Mouse (Mus musculus): ENCODE measurements at regions not wholly inside any gene's neighbourhood (a gene's known extent, or its start where the extent isn't known, plus 50 kb on each side); places are given as distances from the start of the nearest gene placed in this dataset.

- no peak for DNase-seq (ENCODE audit: low read depth, low spot score)
Measured at GRCm38 (mm10) chr16:63220228-63220879, 366.2 kb downstream of the Pros1 start.

GRCm38 (mm10) chr16:63224608-63225007 is 370.5 kb downstream of the Pros1 start:
- no peak for TF ChIP-seq EP300 (IDR thresholded peaks at IDR 0.05; ENCODE audit: low read depth in 1 of 2, low read length in 2 of 2)
- no peak for TF ChIP-seq KAT2A (conservative IDR thresholded peaks at IDR 0.05; ENCODE audit: low read depth, low read length)
- no peak for TF ChIP-seq NRF1 (IDR thresholded peaks at IDR 0.05; ENCODE audit: insufficient read depth, low read depth, low read length, poor library complexity, severe bottlenecking)
- no peak for TF ChIP-seq CHD1 (IDR thresholded peaks at IDR 0.05; ENCODE audit: low read depth, low read length)
- TF ChIP-seq NELFE (IDR thresholded peaks at IDR 0.05; ENCODE audit: low read depth, low read length): no peak
- TF ChIP-seq GABPA (IDR thresholded peaks at IDR 0.05; ENCODE audit: low read depth, low read length): no peak
- TF ChIP-seq JUND (IDR thresholded peaks at IDR 0.05; ENCODE audit: low read depth, low read length): no peak
- no peak for TF ChIP-seq ZC3H11A (IDR thresholded peaks at IDR 0.05; ENCODE audit: low read depth, low read length)
- TF ChIP-seq POLR2AphosphoS5 (IDR thresholded peaks at IDR 0.05; ENCODE audit: borderline replicate concordance, low read depth, low read length): no peak
- TF ChIP-seq TAL1 (IDR thresholded peaks at IDR 0.05; ENCODE audit: low read length): no peak
- TF ChIP-seq ZKSCAN1 (IDR thresholded peaks at IDR 0.05; ENCODE audit: low read depth, low read length): no peak
- TF ChIP-seq UBTF (IDR thresholded peaks at IDR 0.05; ENCODE audit: borderline replicate concordance, insufficient read depth, low read depth, low read length): no peak
- no peak for TF ChIP-seq POLR2AphosphoS2 (IDR thresholded peaks at IDR 0.05; ENCODE audit: low read length)
- TF ChIP-seq CTCF (IDR thresholded peaks at IDR 0.05 in 2 of 3, conservative IDR thresholded peaks at IDR 0.05 in 1 of 3; ENCODE audit: control insufficient read depth in 1 of 3, insufficient read depth in 1 of 3, low read depth in 2 of 3, low read length in 3 of 3, poor library complexity in 1 of 3, severe bottlenecking in 1 of 3): no peak
- TF ChIP-seq MYB (IDR thresholded peaks at IDR 0.05; ENCODE audit: low read depth, low read length): no peak
- no peaks in the 10 kb centered on the region for H3K36me3 ChIP-seq (ENCODE audit: control insufficient read depth in 1 of 2, insufficient read depth in 2 of 2, low read length in 2 of 2)

More at GRCm38 (mm10) chr16:63220228-63220879, 366.2 kb downstream of the Pros1 start:
- Histone ChIP-seq H3K79me2 (ENCODE audit: control insufficient read depth, insufficient read depth, low read length, poor library complexity) (no peaks in the 10 kb centered on the region), H3K4me3 (ENCODE audit: control insufficient read depth in 1 of 2, insufficient read depth in 1 of 2, low read depth in 2 of 2, low read length in 2 of 2) (no peak overlapping the region), H3K9ac (ENCODE audit: control insufficient read depth, low read depth, low read length, poor library complexity, severe bottlenecking) (no peak overlapping the region), H3K4me1 (ENCODE audit: control insufficient read depth in 1 of 2, insufficient read depth in 2 of 2, low read length in 2 of 2) (no peaks in the 10 kb centered on the region), H3K36me3 (ENCODE audit: control insufficient read depth in 1 of 2, insufficient read depth in 2 of 2, low read length in 2 of 2) (no peaks in the 10 kb centered on the region), H3K27ac (ENCODE audit: control insufficient read depth, low read depth, low read length) (no peak overlapping the region), H3K27me3 (ENCODE audit: control insufficient read depth in 1 of 2, insufficient read depth in 2 of 2, low read length in 2 of 2) (no peaks in the 10 kb centered on the region), H3K9me3 (replicated peaks; ENCODE audit: insufficient read depth, low read length) (no peaks in the 10 kb centered on the region)
- TF ChIP-seq BHLHE40 (IDR thresholded peaks at IDR 0.05; ENCODE audit: borderline replicate concordance, low read depth, low read length) (no peak), MAX (IDR thresholded peaks at IDR 0.05; ENCODE audit: low read length) (no peak), EP300 (IDR thresholded peaks at IDR 0.05; ENCODE audit: low read depth in 1 of 2, low read length in 2 of 2) (no peak), MXI1 (IDR thresholded peaks at IDR 0.05; ENCODE audit: low read depth, low read length) (no peak), MAFK (IDR thresholded peaks at IDR 0.05; ENCODE audit: borderline replicate concordance, low read depth, low read length) (no peak), ETS1 (IDR thresholded peaks at IDR 0.05; ENCODE audit: low read depth, low read length) (no peak), RAD21 (IDR thresholded peaks at IDR 0.05; ENCODE audit: low read depth, low read length) (no peak), E2F4 (IDR thresholded peaks at IDR 0.05; ENCODE audit: borderline replicate concordance, low read depth, low read length) (no peak), USF2 (IDR thresholded peaks at IDR 0.05; ENCODE audit: borderline replicate concordance in 1 of 2, insufficient read depth in 1 of 2, low read depth in 1 of 2, low read length in 2 of 2) (no peak), NELFE (IDR thresholded peaks at IDR 0.05; ENCODE audit: low read depth, low read length) (no peak), UBTF (IDR thresholded peaks at IDR 0.05; ENCODE audit: borderline replicate concordance, insufficient read depth, low read depth, low read length) (no peak), GATA1 (IDR thresholded peaks at IDR 0.05; ENCODE audit: low read depth, low read length) (no peak)

More at GRCm38 (mm10) chr16:63224608-63225007, 370.5 kb downstream of the Pros1 start:
- Histone ChIP-seq H3K9ac (ENCODE audit: control insufficient read depth, low read depth, low read length, poor library complexity, severe bottlenecking) (no peak overlapping the region), H3K27ac (ENCODE audit: control insufficient read depth, low read depth, low read length) (no peak overlapping the region), H3K79me2 (ENCODE audit: control insufficient read depth, insufficient read depth, low read length, poor library complexity) (no peaks in the 10 kb centered on the region), H3K4me1 (ENCODE audit: control insufficient read depth in 1 of 2, insufficient read depth in 2 of 2, low read length in 2 of 2) (no peaks in the 10 kb centered on the region), H3K4me3 (ENCODE audit: control insufficient read depth in 1 of 2, insufficient read depth in 1 of 2, low read depth in 2 of 2, low read length in 2 of 2) (no peak overlapping the region), H3K27me3 (ENCODE audit: control insufficient read depth in 1 of 2, insufficient read depth in 2 of 2, low read length in 2 of 2) (no peaks in the 10 kb centered on the region), H3K9me3 (replicated peaks; ENCODE audit: insufficient read depth, low read length) (no peaks in the 10 kb centered on the region)
- no peak for DNase-seq (ENCODE audit: low read depth, low spot score)

All from MEL (cell line).